Mouse (Mus musculus) CD8-positive naive resting alpha-beta T cell, adult 2 months (primary cell): ENCODE results near the gene C030005K15Rik.
"Not testable (repeated sequence)": the region's sequence is repeated elsewhere in the genome, so short reads cannot be mapped to it uniquely, and the experiment has no call there.

Source experiments
- DNase-seq, 2 experiments: peaks; one replicate each; pipeline ENCODE4 v3.0.0; 2022; ENCODE audit warnings: low read depth in 2 of 2, low spot score in 2 of 2

Gene C030005K15Rik

GRCm38 (mm10) chr10:97726655-97727054, at the start of gene C030005K15Rik:
Gene C030005K15Rik (minus strand): TSS chr10:97726755.
- DNase-seq = not testable (repeated sequence)

- no peak for DNase-seq
Measured at GRCm38 (mm10) chr10:97768171-97768749, 41.7 kb upstream of the C030005K15Rik start.

GRCm38 (mm10) chr10:97753821-97754220, 27.3 kb upstream of the C030005K15Rik start:
- DNase-seq = no peak

GRCm38 (mm10) chr10:97747231-97747630, 20.7 kb upstream of the C030005K15Rik start:
- no peak for DNase-seq

- DNase-seq = no peak
Measured at GRCm38 (mm10) chr10:97725929-97726328, 626 bp downstream of the C030005K15Rik start.

GRCm38 (mm10) chr10:97722709-97723108, 3.8 kb downstream of the C030005K15Rik start:
- no peak for DNase-seq

- DNase-seq = no peak
Measured at GRCm38 (mm10) chr10:97720625-97721024, 5.9 kb downstream of the C030005K15Rik start.

GRCm38 (mm10) chr10:97718021-97718420, 8.5 kb downstream of the C030005K15Rik start:
- DNase-seq = no peak

- DNase-seq = no peak
Measured at GRCm38 (mm10) chr10:97717233-97717632, 9.3 kb downstream of the C030005K15Rik start.

GRCm38 (mm10) chr10:97715289-97715906, 11.2 kb downstream of the C030005K15Rik start:
- DNase-seq = no peak

GRCm38 (mm10) chr10:97714584-97714983, 12.0 kb downstream of the C030005K15Rik start:
- no peak for DNase-seq

GRCm38 (mm10) chr10:97712687-97713086, 13.9 kb downstream of the C030005K15Rik start:
- DNase-seq = no peak

GRCm38 (mm10) chr10:97704562-97704961, 22.0 kb downstream of the C030005K15Rik start:
- no peak for DNase-seq

- DNase-seq = no peak
Measured at GRCm38 (mm10) chr10:97702321-97702720, 24.2 kb downstream of the C030005K15Rik start.

GRCm38 (mm10) chr10:97693398-97694135, 33.0 kb downstream of the C030005K15Rik start:
- no peak for DNase-seq

GRCm38 (mm10) chr10:97692913-97693312, 33.6 kb downstream of the C030005K15Rik start, which contains the start of gene Ccer1:
Gene Ccer1 (plus strand): TSS chr10:97693059.
- no peak for DNase-seq

GRCm38 (mm10) chr10:97689425-97689824, 37.1 kb downstream of the C030005K15Rik start:
- DNase-seq = no peak

GRCm38 (mm10) chr10:97687198-97687597, 39.4 kb downstream of the C030005K15Rik start:
- DNase-seq = no peak

- no peak for DNase-seq
Measured at GRCm38 (mm10) chr10:97682981-97683380, 43.6 kb downstream of the C030005K15Rik start.
